Mouse (Mus musculus): ENCODE results near the gene Iqcc. TPM values are rescaled to one million over a fixed set of nuclear protein-coding genes. Genes with fewer than 3 reads are reported as not detected.

Iqcc gene
- polyA plus RNA-seq, 1 experiment from 2014 or later, result 23.6 TPM

GRCm38 (mm10) chr4:129625029-129625370, 6.1 kb upstream of the Iqcc start:
- Histone ChIP-seq H3K9me3 (ENCODE audit: control insufficient read depth, low read length) (no peaks in the 10 kb centered on the region), H3K4me1 (replicated peaks; ENCODE audit: control insufficient read depth, insufficient read depth, low read length) (peaks cover 22% of the 10 kb centered on the region), H3K4me2 (peak overlapping the region; percentile 73), H3K4me3 (ENCODE audit: low read depth, low read length) (peak overlapping the region; percentile 31), H3K27ac (ENCODE audit: low read depth, low read length) (peak overlapping the region; percentile 81), H3K9ac (ENCODE audit: low read depth, low read length) (peak overlapping the region; percentile 27), H3K36me3 (ENCODE audit: control insufficient read depth, insufficient read depth, low read length) (peaks cover 30% of the 10 kb centered on the region), H3K27me3 (replicated peaks; ENCODE audit: control insufficient read depth, insufficient read depth, low read length) (no peaks in the 10 kb centered on the region)
- ATAC-seq (replicated peaks; ENCODE audit: low FRiP score), result peak; percentile 26; the same call in 1 of the 2 replicates
- WGBS, result 5% methylated on average over 6 of the region's 6 CpGs
- peak; percentile 68 for DNase-seq (ENCODE audit: low spot score)

GRCm38 (mm10) chr4:129624281-129625028, 5.6 kb upstream of the Iqcc start:
- Histone ChIP-seq H3K36me3 (ENCODE audit: control insufficient read depth, insufficient read depth, low read length) (peaks cover 26% of the 10 kb centered on the region), H3K4me3 (ENCODE audit: low read depth, low read length) (peak overlapping the region; percentile 66), H3K4me1 (replicated peaks; ENCODE audit: control insufficient read depth, insufficient read depth, low read length) (peaks cover 22% of the 10 kb centered on the region), H3K4me2 (peak overlapping the region; percentile 73), H3K27me3 (replicated peaks; ENCODE audit: control insufficient read depth, insufficient read depth, low read length) (no peaks in the 10 kb centered on the region), H3K27ac (ENCODE audit: low read depth, low read length) (peak overlapping the region; percentile 81), H3K9me3 (ENCODE audit: control insufficient read depth, low read length) (no peaks in the 10 kb centered on the region), H3K9ac (ENCODE audit: low read depth, low read length) (peak overlapping the region; percentile 74)
- under 1% methylated on average over 18 of the region's 18 CpGs for WGBS
- ATAC-seq (replicated peaks; ENCODE audit: low FRiP score) (peak; percentile 95), DNase-seq (ENCODE audit: low spot score) (peak; percentile 79)

GRCm38 (mm10) chr4:129623681-129624091, 4.8 kb upstream of the Iqcc start, which contains the start of gene Ccdc28b:
Gene Ccdc28b, minus strand, starts transcription at chr4:129623947.
- no peak; the same call in 1 of the 2 replicates for ATAC-seq (replicated peaks; ENCODE audit: low FRiP score)
- H3K4me2 ChIP-seq, result peak within 1 kb of the TSS; percentile 73
- peak within 1 kb of the TSS; percentile 66 for H3K4me3 ChIP-seq (ENCODE audit: low read depth, low read length)
- peak within 1 kb of the TSS; percentile 81 for H3K27ac ChIP-seq (ENCODE audit: low read depth, low read length)
- 0% methylated on average over 10 of the region's 10 CpGs for WGBS
- peak; percentile 55 for DNase-seq (ENCODE audit: low spot score)
- H3K27me3 ChIP-seq (replicated peaks; ENCODE audit: control insufficient read depth, insufficient read depth, low read length), result no peaks in the 10 kb centered on the region
- peaks cover 19% of the 10 kb centered on the region for H3K36me3 ChIP-seq (ENCODE audit: control insufficient read depth, insufficient read depth, low read length)
- H3K9ac ChIP-seq (ENCODE audit: low read depth, low read length), result peak within 1 kb of the TSS; percentile 74
- no peaks in the 10 kb centered on the region for H3K9me3 ChIP-seq (ENCODE audit: control insufficient read depth, low read length)
- peaks cover 25% of the 10 kb centered on the region for H3K4me1 ChIP-seq (replicated peaks; ENCODE audit: control insufficient read depth, insufficient read depth, low read length)

GRCm38 (mm10) chr4:129622803-129623535, 4.1 kb upstream of the Iqcc start:
- ATAC-seq (replicated peaks; ENCODE audit: low FRiP score), result no peak
- H3K27ac ChIP-seq (ENCODE audit: low read depth, low read length), result peak overlapping the region; percentile 69; the same call in 1 of the 2 replicates
- H3K4me2 ChIP-seq, result peak overlapping the region; percentile 73
- peak overlapping the region; percentile 66 for H3K4me3 ChIP-seq (ENCODE audit: low read depth, low read length)
- 20% methylated on average over 8 of the region's 8 CpGs for WGBS
- no peak for DNase-seq (ENCODE audit: low spot score)
- H3K9ac ChIP-seq (ENCODE audit: low read depth, low read length), result peak overlapping the region; percentile 74
- no peaks in the 10 kb centered on the region for H3K27me3 ChIP-seq (replicated peaks; ENCODE audit: control insufficient read depth, insufficient read depth, low read length)
- H3K9me3 ChIP-seq (ENCODE audit: control insufficient read depth, low read length), result no peaks in the 10 kb centered on the region
- H3K4me1 ChIP-seq (replicated peaks; ENCODE audit: control insufficient read depth, insufficient read depth, low read length), result peaks cover 25% of the 10 kb centered on the region
- peaks cover 12% of the 10 kb centered on the region; the same call in 1 of the 2 replicates for H3K36me3 ChIP-seq (ENCODE audit: control insufficient read depth, insufficient read depth, low read length)

GRCm38 (mm10) chr4:129622120-129622802, 3.4 kb upstream of the Iqcc start:
- H3K4me2 ChIP-seq, result peak overlapping the region; percentile 73
- H3K27ac ChIP-seq (ENCODE audit: low read depth, low read length), result no peak overlapping the region
- no peak for DNase-seq (ENCODE audit: low spot score)
- no peaks in the 10 kb centered on the region for H3K9me3 ChIP-seq (ENCODE audit: control insufficient read depth, low read length)
- H3K27me3 ChIP-seq (replicated peaks; ENCODE audit: control insufficient read depth, insufficient read depth, low read length), result no peaks in the 10 kb centered on the region
- ATAC-seq (replicated peaks; ENCODE audit: low FRiP score), result no peak
- peaks cover 6% of the 10 kb centered on the region; the same call in 1 of the 2 replicates for H3K36me3 ChIP-seq (ENCODE audit: control insufficient read depth, insufficient read depth, low read length)
- H3K4me1 ChIP-seq (replicated peaks; ENCODE audit: control insufficient read depth, insufficient read depth, low read length), result peaks cover 25% of the 10 kb centered on the region
- H3K4me3 ChIP-seq (ENCODE audit: low read depth, low read length), result no peak overlapping the region
- 77% methylated on average over 11 of the region's 11 CpGs for WGBS
- no peak overlapping the region for H3K9ac ChIP-seq (ENCODE audit: low read depth, low read length)

- no peak for DNase-seq (ENCODE audit: low spot score)
- 78% methylated on average over 8 of the region's 8 CpGs for WGBS
- Histone ChIP-seq H3K4me2 (no peak overlapping the region), H3K4me3 (ENCODE audit: low read depth, low read length) (no peak overlapping the region), H3K9me3 (ENCODE audit: control insufficient read depth, low read length) (no peaks in the 10 kb centered on the region), H3K27me3 (replicated peaks; ENCODE audit: control insufficient read depth, insufficient read depth, low read length) (no peaks in the 10 kb centered on the region), H3K36me3 (ENCODE audit: control insufficient read depth, insufficient read depth, low read length) (peaks cover 7% of the 10 kb centered on the region; the same call in 1 of the 2 replicates), H3K9ac (ENCODE audit: low read depth, low read length) (no peak overlapping the region), H3K4me1 (replicated peaks; ENCODE audit: control insufficient read depth, insufficient read depth, low read length) (peaks cover 25% of the 10 kb centered on the region), H3K27ac (ENCODE audit: low read depth, low read length) (no peak overlapping the region)
- ATAC-seq (replicated peaks; ENCODE audit: low FRiP score), result no peak
Observed at GRCm38 (mm10) chr4:129621283-129621841, 2.5 kb upstream of the Iqcc start.

- no peaks in the 10 kb centered on the region for H3K27me3 ChIP-seq (replicated peaks; ENCODE audit: control insufficient read depth, insufficient read depth, low read length)
- 75% methylated on average over 11 of the region's 11 CpGs for WGBS
- DNase-seq (ENCODE audit: low spot score) (no peak), ATAC-seq (replicated peaks; ENCODE audit: low FRiP score) (no peak)
- H3K27ac ChIP-seq (ENCODE audit: low read depth, low read length), result no peak overlapping the region
- H3K4me2 ChIP-seq, result no peak overlapping the region
- peaks cover 7% of the 10 kb centered on the region; the same call in 1 of the 2 replicates for H3K36me3 ChIP-seq (ENCODE audit: control insufficient read depth, insufficient read depth, low read length)
- H3K9me3 ChIP-seq (ENCODE audit: control insufficient read depth, low read length), result no peaks in the 10 kb centered on the region
- H3K9ac ChIP-seq (ENCODE audit: low read depth, low read length), result no peak overlapping the region; the same call in 1 of the 2 replicates
- peaks cover 22% of the 10 kb centered on the region for H3K4me1 ChIP-seq (replicated peaks; ENCODE audit: control insufficient read depth, insufficient read depth, low read length)
- H3K4me3 ChIP-seq (ENCODE audit: low read depth, low read length), result no peak overlapping the region
Observed at GRCm38 (mm10) chr4:129620419-129621282, 1.8 kb upstream of the Iqcc start.

All from liver, embryonic 11.5 days (tissue).